Mouse (Mus musculus) G1E-ER4 (cell line): ENCODE measurements around the gene Tssk3. TPM values are rescaled to one million over a fixed set of nuclear protein-coding genes. Genes with fewer than 3 reads are reported as not detected.

Source experiments
- GATA1 ChIP-seq: IDR thresholded peaks from one replicate; pipeline ENCODE4 v1.8.0; 2012; ENCODE audit warnings: low read length, inconsistent platforms
- polyA plus RNA-seq: library from polyadenylated mRNA; stranded (reverse); fragments of >175 nt; gene quantifications from 2 replicates; pipeline ENCODE4 v1.2.3, GENCODE M21; 2012

Tssk3 gene
- polyA plus RNA-seq, 1 experiment = not detected

GRCm38 (mm10) chr4:129463097-129464059 is 27.4 kb downstream of the Tssk3 start:
- TF ChIP-seq GATA1 = no peak

GRCm38 (mm10) chr4:129462118-129462517 is 28.7 kb downstream of the Tssk3 start:
- TF ChIP-seq GATA1 = no peak

- no peak for TF ChIP-seq GATA1
Measured at GRCm38 (mm10) chr4:129461183-129461960, 29.4 kb downstream of the Tssk3 start, which contains the start of gene Bsdc1. Gene Bsdc1, plus strand, starts transcription at chr4:129461581.

GRCm38 (mm10) chr4:129460827-129461182 is 30.0 kb downstream of the Tssk3 start:
- TF ChIP-seq GATA1 = no peak

GRCm38 (mm10) chr4:129459726-129460125 is 31.1 kb downstream of the Tssk3 start:
- no peak for TF ChIP-seq GATA1

- no peak for TF ChIP-seq GATA1
Measured at GRCm38 (mm10) chr4:129456126-129456525, 34.7 kb downstream of the Tssk3 start.

- no peak for TF ChIP-seq GATA1
Measured at GRCm38 (mm10) chr4:129455265-129455664, 35.6 kb downstream of the Tssk3 start.

GRCm38 (mm10) chr4:129451471-129452169 is 39.2 kb downstream of the Tssk3 start:
- TF ChIP-seq GATA1 = no peak

GRCm38 (mm10) chr4:129450851-129451250 is 40.0 kb downstream of the Tssk3 start:
- no peak for TF ChIP-seq GATA1

- no peak for TF ChIP-seq GATA1
Measured at GRCm38 (mm10) chr4:129448713-129449112, 42.1 kb downstream of the Tssk3 start.

GRCm38 (mm10) chr4:129447778-129448563 is 42.9 kb downstream of the Tssk3 start:
- TF ChIP-seq GATA1 = no peak

GRCm38 (mm10) chr4:129447360-129447759 is 43.5 kb downstream of the Tssk3 start:
- TF ChIP-seq GATA1 = no peak

GRCm38 (mm10) chr4:129441145-129441544 is 49.7 kb downstream of the Tssk3 start:
- no peak for TF ChIP-seq GATA1

GRCm38 (mm10) chr4:129440340-129441063 is 50.3 kb downstream of the Tssk3 start, which contains the start of gene Zbtb8b:
Gene Zbtb8b, minus strand, starts transcription at chr4:129440853.
- no peak for TF ChIP-seq GATA1

Other genes with a start within 250 kb of the Tssk3 start
- gene C77080, start 229.6 kb downstream of the Tssk3 start, polyA plus RNA-seq = 85.3 and 86.0 TPM in 2 replicates
- gene Sync, start 203.4 kb downstream of the Tssk3 start, polyA plus RNA-seq = 0.30 and 0.36 TPM in 2 replicates
- 43.9 and 60.0 TPM in 2 replicates for gene Rbbp4, start 155.7 kb downstream of the Tssk3 start, polyA plus RNA-seq
- gene Zbtb8os, start 155.3 kb downstream of the Tssk3 start, polyA plus RNA-seq = 1.6 and 2.5 TPM in 2 replicates
- 1.4 and 1.6 TPM in 2 replicates for gene Zbtb8a, start 112.9 kb downstream of the Tssk3 start, polyA plus RNA-seq
- not detected in 2 replicates for gene Zbtb8b, start 50.2 kb downstream of the Tssk3 start, polyA plus RNA-seq
- 33.0 and 35.8 TPM in 2 replicates for gene Bsdc1, start 29.4 kb downstream of the Tssk3 start, polyA plus RNA-seq
- 0.29 and 0.37 TPM in 2 replicates for gene Fam229a, start 168 bp upstream of the Tssk3 start, polyA plus RNA-seq
- gene Marcksl1, start 22.6 kb upstream of the Tssk3 start, polyA plus RNA-seq = 53.1 and 74.7 TPM in 2 replicates
- gene Hdac1, start 51.7 kb upstream of the Tssk3 start, polyA plus RNA-seq = 64.1 and 71.1 TPM in 2 replicates
- 2.6 TPM in 2 replicates for gene Lck, start 82.6 kb upstream of the Tssk3 start, polyA plus RNA-seq
- not detected in 2 replicates for gene Fam167b, start 87.5 kb upstream of the Tssk3 start, polyA plus RNA-seq
- 154 and 193 TPM in 2 replicates for gene Eif3i, start 109.6 kb upstream of the Tssk3 start, polyA plus RNA-seq
- 241 and 317 TPM in 2 replicates for gene Tmem234, start 109.6 kb upstream of the Tssk3 start, polyA plus RNA-seq
- 0.45 TPM in 1 of 2 replicates, not detected in the other for gene Dcdc2b, start 123.2 kb upstream of the Tssk3 start, polyA plus RNA-seq
- gene Iqcc, start 128.1 kb upstream of the Tssk3 start, polyA plus RNA-seq = 8.6 and 11.3 TPM in 2 replicates
- 11.2 and 16.2 TPM in 2 replicates for gene Ccdc28b, start 132.9 kb upstream of the Tssk3 start, polyA plus RNA-seq
- 78.1 and 89.7 TPM in 2 replicates for gene Txlna, start 150.0 kb upstream of the Tssk3 start, polyA plus RNA-seq
- gene Kpna6, start 181.7 kb upstream of the Tssk3 start, polyA plus RNA-seq = 11.5 and 29.1 TPM in 2 replicates
- 31.2 and 34.9 TPM in 2 replicates for gene Tmem39b, start 205.8 kb upstream of the Tssk3 start, polyA plus RNA-seq